In genomic region chr14:116698437-116698836, GRCm38 (mm10) we compare ENCODE assay signal across 18 mouse cellular contexts.
"Had no signal": no experiment of that assay in that cellular context is flagged by ENCODE, and none has a peak within 500 bp of the region (broad histone marks: within the 10 kb centered on the region; RNA-seq: fewer than 3 reads in every experiment).

No protein-coding gene starts in this region.

- H3K9ac ChIP-seq: liver, embryonic 13.5 days; midbrain, embryonic 13.5 days; neural tube, embryonic 13.5 days had no signal

- DNase-seq: kidney, adult 11 months; kidney, adult 8-10 months; kidney, postnatal 14 days; kidney, postnatal 4 days; liver, embryonic 13.5 days; lung, adult 2 months; lung, postnatal 14 days; lung, postnatal 4 days; right cerebral cortex, postnatal 14 days; right cerebral cortex, postnatal 4 days; thymus, adult 2 months; thymus, postnatal 25 days had no signal

- H3K4me1 ChIP-seq: liver, embryonic 13.5 days; midbrain, embryonic 13.5 days; neural tube, embryonic 13.5 days had no signal

- H3K9me3 ChIP-seq: liver, embryonic 13.5 days; midbrain, embryonic 13.5 days; neural tube, embryonic 13.5 days had no signal

- H3K4me2 ChIP-seq: liver, embryonic 13.5 days; midbrain, embryonic 13.5 days; neural tube, embryonic 13.5 days had no signal

- H3K36me3 ChIP-seq: liver, embryonic 13.5 days; midbrain, embryonic 13.5 days; neural tube, embryonic 13.5 days had no signal

- H3K27ac ChIP-seq: layer of hippocampus, adult 2 months; liver, embryonic 13.5 days; midbrain, embryonic 13.5 days; neural tube, embryonic 13.5 days; stomach, postnatal 0 days had no signal

- H3K4me3 ChIP-seq: layer of hippocampus, adult 2 months; liver, embryonic 13.5 days; midbrain, embryonic 13.5 days; myocyte; neural tube, embryonic 13.5 days had no signal

- ATAC-seq: midbrain, embryonic 13.5 days; midbrain, embryonic 16.5 days had no signal

- H3K27me3 ChIP-seq: liver, embryonic 13.5 days; midbrain, embryonic 13.5 days; neural tube, embryonic 13.5 days had no signal
